Mouse (Mus musculus): ENCODE results near the gene Pagr1b. TPM values are rescaled to one million over a fixed set of nuclear protein-coding genes. Genes with fewer than 3 reads are reported as not detected.

Pagr1b gene
- under 1 TPM in 1 of 2 experiments, not detected in 1; 0.94 TPM for total RNA-seq (2021)

DNA sequence TGATC lies at the start of gene Pagr1b:
Pagr1b (minus strand) TSS at position 4 of the 5 bp plus-strand sequence.
- intact Hi-C loops (cut with DNase I): loop anchor here (5.0 kb wide), 1 partner anchor 39 kb away; the partner anchor contains the start of genes Cdipt and Cdiptos
- DNase-seq (ENCODE audit: extremely low spot score in 1 of 2, low spot score in 2 of 2): no peak

- no peak for DNase-seq (ENCODE audit: extremely low spot score in 1 of 2, low spot score in 2 of 2)
- intact Hi-C loops (cut with DNase I): no loop called here
These were observed 49.3 kb upstream of the Pagr1b start for GRCm38 (mm10) chr7:127065538-127065937.

DNA sequence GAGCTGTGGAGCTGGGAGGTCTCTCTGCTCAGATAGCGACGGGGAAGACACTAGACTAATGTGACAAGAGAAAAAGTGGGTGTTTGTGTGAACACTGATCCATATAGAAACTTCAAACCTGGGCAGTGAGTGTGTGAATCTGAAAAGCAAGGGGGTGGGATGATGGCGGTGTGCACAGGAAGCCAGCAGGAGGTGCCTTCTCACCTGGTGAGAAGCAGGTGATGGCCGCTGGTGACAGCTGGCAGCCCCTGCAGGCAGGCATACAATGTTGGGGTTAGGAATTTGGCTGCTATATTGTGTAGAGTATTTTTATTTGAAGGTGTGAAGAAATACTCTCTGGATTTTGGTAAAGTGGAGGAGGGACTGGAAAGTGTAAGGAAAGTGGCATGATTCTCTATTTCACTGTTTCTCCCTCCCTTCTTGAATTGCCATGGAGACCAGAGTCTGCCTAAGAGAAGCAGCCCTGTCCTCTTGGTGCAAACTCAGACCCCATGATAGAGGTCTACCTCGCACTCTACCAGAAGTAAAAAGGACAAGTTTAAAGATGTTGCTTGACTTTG lies 38.8 kb upstream of the Pagr1b start:
- no peak for DNase-seq (ENCODE audit: extremely low spot score in 1 of 2, low spot score in 2 of 2)

DNA sequence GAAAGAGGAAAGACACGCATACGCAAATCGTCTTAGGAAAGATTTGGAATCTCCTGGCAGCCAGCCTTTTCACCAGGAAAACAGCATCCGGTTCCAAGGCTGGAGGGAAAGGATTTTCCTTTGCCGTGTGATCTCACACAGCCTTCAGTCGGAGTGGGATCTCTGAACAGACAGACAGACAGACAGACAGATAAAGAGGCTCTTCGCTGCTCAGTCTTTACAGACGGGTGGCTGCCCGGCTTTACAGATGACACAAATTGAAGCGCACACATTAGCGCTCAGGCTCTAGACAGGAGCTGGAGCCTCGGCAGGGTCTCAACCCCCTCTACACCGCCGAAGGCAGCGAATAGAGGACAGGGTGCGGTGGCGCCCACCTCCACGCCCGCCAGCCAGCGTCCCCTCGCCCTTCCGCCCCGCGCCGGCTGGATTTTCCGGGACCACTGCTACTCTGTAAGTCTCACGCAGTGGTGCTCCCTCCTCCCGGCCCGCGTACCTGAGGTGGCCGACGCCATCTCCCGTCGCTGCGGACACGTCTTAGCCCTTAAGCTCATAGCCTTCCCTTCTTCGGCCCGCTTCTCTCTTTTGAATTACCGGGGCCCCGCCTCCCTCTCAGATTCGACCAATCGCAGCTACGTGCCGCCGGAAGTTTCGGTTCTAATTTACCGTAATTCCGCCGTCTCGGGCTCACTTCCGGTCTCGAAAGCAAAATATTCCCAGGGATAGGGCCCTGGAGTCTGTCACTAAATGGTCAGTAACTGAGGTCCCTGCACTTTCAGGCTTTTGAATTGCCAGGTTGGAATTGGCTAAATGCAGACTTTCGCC lies 25.8 kb upstream of the Pagr1b start, which contains the start of gene Kif22:
Kif22 (minus strand) TSS at position 621 of the 822 bp plus-strand sequence.
- peak; percentile 86 to 91 for DNase-seq (ENCODE audit: extremely low spot score in 1 of 2, low spot score in 2 of 2)
- intact Hi-C loops (cut with DNase I): no loop called here

More for the DNA sequence above, 38.8 kb upstream of the Pagr1b start:
- intact Hi-C loops (cut with DNase I): no loop called here

DNA sequence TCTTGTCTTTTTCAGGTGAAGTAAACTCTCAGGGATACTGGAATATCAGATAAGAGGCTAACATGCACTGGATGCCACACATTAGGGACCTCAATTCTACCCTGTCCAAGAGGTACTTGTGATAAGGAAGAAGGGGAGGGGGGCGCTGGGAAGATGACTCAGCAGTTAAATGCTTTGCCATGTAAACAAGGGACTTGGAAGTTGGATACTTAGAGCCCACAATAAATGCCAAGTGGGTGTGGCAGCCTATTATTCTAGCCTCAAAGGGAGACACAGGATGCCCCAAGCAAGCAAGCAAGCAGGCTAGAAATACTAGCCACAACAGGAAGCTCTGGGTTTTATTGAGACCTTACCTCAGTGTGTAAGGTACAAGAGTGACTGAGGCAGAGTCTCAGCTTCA lies 15.0 kb upstream of the Pagr1b start:
- no peak for DNase-seq (ENCODE audit: extremely low spot score in 1 of 2, low spot score in 2 of 2)
- intact Hi-C loops (cut with DNase I): no loop called here

- no peak for DNase-seq (ENCODE audit: extremely low spot score in 1 of 2, low spot score in 2 of 2)
- intact Hi-C loops (cut with DNase I): no loop called here
These were observed 13.9 kb upstream of the Pagr1b start for GRCm38 (mm10) chr7:127030172-127030571.

DNA sequence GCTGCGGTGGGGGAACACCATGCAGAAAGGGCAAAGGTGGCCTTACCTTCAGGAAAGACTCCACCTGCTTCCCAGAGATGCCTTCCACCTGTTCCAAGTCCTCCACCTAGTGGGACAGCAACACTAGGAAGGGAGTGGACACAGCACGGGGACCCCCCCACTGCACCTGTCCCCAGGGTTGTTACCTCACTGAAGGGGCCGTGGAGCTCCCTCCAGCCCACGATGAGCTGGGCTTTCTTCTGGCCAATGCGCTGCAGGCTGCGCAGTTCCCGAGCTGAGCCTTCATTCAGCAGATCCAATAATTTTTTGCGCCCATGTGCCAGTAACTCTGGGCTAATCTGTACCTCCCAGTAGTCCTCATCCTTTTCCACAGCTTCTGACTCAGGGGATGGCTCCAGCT lies 11.6 kb upstream of the Pagr1b start:
- intact Hi-C loops (cut with DNase I): no loop called here
- DNase-seq (ENCODE audit: extremely low spot score in 1 of 2, low spot score in 2 of 2): peak in 1 of 2 experiments; percentile 60

- DNase-seq (ENCODE audit: extremely low spot score in 1 of 2, low spot score in 2 of 2): peak; percentile 99 to 100
- intact Hi-C loops (cut with DNase I): no loop called here
These were observed 10.9 kb upstream of the Pagr1b start, which contains the start of gene Maz for GRCm38 (mm10) chr7:127026984-127027726. TSS of gene Maz (minus strand) at chr7:127027037.

DNA sequence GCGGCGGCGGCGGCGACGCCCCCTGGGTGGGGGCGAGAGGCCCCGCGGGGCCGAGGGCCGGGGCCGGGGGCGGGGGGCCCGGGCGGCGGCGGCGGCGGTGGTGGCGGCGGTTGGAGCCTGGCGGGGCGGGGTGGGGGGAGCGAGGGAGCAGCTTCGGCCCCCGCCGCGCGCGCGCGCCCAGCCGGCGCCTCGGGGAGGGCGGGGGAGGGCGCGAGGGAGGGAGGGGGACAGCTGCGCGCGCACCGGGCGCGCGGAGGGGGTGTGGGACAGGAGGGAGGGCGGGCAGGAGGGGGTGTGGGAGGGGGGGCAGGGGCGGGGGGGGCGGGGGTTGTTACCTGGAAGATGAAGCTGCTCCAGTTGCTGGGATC lies 10.3 kb upstream of the Pagr1b start:
- no peak for DNase-seq (ENCODE audit: extremely low spot score in 1 of 2, low spot score in 2 of 2)
- intact Hi-C loops (cut with DNase I): no loop called here

GRCm38 (mm10) chr7:127026161-127026600 lies 9.9 kb upstream of the Pagr1b start:
- peak in 1 of 2 experiments; percentile 91 for DNase-seq (ENCODE audit: extremely low spot score in 1 of 2, low spot score in 2 of 2)
- intact Hi-C loops (cut with DNase I): no loop called here

GRCm38 (mm10) chr7:127025556-127026160 lies 9.4 kb upstream of the Pagr1b start:
- intact Hi-C loops (cut with DNase I): no loop called here
- DNase-seq (ENCODE audit: extremely low spot score in 1 of 2, low spot score in 2 of 2): peak in 1 of 2 experiments; percentile 83

DNA sequence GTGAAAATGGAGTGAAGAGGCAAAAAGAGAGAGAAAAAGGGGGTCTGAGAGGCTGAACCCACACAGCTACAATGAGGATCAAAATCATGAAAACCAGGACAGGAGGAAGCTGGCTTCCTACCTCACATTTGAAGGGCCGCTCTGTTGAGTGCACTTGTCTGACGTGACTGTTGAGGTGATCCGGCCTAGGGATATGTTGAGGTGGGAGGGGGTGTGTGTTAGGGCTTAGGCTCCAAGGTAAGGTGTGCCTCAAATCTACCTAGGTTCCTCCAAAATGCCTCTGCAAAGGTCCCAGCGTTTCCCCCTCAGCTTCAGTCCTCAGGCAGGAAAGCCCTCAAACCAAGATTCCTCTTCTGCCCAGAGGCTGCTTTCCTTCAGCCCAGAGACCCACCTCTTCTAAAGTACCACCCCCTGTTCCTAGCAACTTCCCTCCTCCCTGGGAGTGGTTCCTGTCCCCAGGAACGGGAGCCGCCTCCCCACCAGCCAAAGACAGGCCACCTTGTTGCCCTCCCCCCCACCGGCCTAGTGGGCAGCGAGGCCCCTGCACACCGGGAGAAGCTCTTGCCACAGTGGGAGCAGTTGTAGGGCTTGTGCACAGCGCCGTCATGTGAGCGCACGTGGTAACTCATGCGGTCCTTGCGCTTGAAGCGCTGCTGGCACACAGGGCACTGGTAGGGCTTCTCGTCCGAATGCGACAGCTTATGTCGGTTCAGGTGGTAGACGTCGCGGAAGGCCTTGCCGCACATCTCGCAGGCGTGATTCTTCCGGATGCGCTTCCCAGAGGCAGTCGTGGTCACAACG lies 8.7 kb upstream of the Pagr1b start:
- peak; percentile 77 to 89 for DNase-seq (ENCODE audit: extremely low spot score in 1 of 2, low spot score in 2 of 2)
- intact Hi-C loops (cut with DNase I): loop anchor here (5.0 kb wide), 1 partner anchor 77 kb away; no protein-coding TSS in a partner anchor

DNA sequence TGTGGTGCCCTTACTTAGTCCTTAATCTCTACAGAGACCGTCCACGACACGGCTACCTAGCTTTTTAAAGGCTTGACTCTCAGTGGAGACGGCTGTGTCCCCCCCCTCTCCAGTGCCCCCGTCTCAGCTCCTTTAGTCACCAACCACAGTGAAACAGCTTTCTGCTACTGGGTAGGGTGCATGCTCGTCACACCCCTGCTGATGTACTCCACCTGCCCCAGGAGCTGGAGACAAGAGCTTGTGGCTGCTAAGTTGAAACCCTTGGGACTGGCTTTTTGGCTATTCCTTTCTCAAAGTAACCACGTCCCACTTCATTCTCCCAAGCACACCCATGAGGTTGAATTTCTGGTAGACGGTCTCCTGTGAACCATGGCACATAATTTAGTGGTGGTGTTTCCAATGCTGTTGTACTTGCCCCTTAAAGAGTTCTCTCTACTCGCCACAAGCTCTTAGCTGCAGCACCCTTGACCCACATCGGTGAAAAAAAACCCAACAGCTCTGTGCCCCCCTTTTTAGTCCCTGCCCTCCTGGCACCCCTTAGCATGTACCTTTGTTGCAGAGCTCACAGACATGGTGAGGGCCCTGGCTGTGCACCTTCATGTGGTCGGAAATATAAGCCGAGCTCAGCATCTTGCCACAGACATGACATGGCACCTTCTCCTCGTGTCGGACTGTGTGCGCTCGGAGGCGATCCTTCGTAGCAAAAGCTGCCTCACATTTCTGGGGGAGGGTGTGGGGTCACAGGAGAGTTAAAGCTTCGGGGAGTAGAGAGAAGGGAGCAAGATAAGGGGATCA lies 7.8 kb upstream of the Pagr1b start:
- no peak for DNase-seq (ENCODE audit: extremely low spot score in 1 of 2, low spot score in 2 of 2)
- intact Hi-C loops (cut with DNase I): loop anchor here (5.0 kb wide), 1 partner anchor 78 kb away; no protein-coding TSS in a partner anchor

GRCm38 (mm10) chr7:127023272-127023691 lies 7.0 kb upstream of the Pagr1b start:
- DNase-seq (ENCODE audit: extremely low spot score in 1 of 2, low spot score in 2 of 2): peak in 1 of 2 experiments; percentile 62
- intact Hi-C loops (cut with DNase I): loop anchor here (5.0 kb wide), 1 partner anchor 79 kb away; no protein-coding TSS in a partner anchor

DNA sequence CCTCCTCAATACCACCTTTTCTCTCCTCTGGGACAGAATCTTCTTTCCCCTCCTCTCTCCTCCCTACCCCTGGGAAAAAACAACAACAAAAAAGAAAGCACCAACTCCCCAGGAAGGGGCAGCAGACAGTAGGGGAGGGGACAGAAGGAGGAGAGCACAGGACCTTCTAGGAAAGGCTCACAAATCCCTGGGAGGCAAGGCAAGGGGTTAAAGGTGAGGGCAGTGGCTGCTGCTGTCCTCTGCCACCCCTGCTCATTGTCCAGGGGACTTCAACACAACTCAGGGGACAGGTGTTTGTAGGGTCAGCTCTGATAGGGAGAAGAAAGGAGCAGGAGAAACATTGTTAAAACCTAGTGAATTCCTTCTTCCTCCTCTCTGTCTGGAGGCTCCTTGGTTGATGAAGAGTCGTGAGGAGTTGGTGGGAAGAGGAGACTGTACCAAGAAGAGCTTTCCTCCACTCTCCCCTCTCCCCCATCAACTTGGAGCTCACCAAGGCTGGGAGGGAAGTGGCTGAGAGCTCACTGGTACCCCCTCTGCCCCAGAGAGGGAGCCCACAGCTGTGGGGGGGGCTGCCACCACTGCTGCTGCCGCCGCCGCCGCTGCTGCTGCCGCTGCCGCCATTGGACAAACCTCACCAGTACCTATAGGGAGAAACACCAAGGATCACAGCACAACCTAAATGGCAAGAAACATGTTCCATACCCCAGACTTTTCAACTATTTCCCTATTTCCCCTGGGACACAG lies 6.4 kb upstream of the Pagr1b start:
- intact Hi-C loops (cut with DNase I): loop anchor here (5.0 kb wide), 1 partner anchor 80 kb away; no protein-coding TSS in a partner anchor
- no peak for DNase-seq (ENCODE audit: extremely low spot score in 1 of 2, low spot score in 2 of 2)

DNA sequence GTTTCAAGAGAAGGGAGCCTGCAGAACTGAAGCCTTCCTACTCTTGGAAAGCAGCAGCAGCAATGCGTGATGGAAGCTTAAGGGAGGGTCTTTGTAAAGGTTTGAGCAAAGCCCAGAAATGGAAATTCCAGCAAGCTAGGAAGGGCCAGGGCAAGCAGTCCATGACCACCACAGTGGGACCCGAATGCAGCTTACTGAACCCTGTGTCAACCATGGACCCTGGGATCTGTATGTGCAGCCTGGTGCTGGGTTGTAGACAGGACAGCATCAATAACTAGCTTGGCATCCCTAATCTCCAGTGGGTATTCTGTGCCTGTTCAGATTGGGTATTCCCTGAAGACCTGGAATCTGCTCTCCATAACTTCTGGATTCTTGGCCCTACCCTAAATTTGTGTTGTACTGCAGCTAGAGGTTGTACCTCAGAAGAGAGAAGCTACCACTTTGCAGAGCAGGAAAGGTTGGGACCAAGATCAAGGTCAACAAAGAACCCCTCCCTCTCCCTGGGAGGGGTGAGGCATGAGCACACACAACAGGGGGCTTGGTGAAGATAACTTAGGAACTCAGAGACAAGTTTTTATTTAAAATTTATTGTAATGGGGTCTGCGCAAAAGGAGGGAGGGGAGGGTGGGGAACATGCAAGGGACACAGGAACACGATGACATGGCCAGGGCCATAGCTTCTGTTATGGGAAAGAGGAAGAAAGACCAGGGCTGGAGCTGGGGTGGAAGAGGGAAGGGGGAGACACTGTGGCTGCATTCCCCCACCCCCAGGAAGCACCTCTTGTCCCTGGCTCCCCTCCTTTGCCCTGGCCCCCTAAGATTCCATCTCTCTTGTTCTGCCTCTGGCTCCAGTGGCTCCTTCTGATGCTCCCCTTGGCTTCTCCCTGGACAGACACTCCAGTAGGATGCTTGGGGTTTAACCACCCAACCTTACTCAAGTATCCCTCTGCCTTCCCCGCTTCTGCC lies 5.6 kb upstream of the Pagr1b start:
- intact Hi-C loops (cut with DNase I): loop anchor here (5.0 kb wide), 1 partner anchor 80 kb away; no protein-coding TSS in a partner anchor
- DNase-seq (ENCODE audit: extremely low spot score in 1 of 2, low spot score in 2 of 2): no peak
